Mouse (Mus musculus): Measurements from ENCODE around the gene Dscaml1. TPM values are rescaled to one million over a fixed set of nuclear protein-coding genes. Genes with fewer than 3 reads are reported as not detected.

Dscaml1 gene
- polyA plus RNA-seq, 1 experiment from 2014 or later = 22.3 TPM

GRCm38 (mm10) chr9:45432639-45433038, 6.2 kb downstream of the Dscaml1 start:
- 17% methylated on average over 12 of the region's 12 CpGs for WGBS
- Histone ChIP-seq H3K36me3 (no peaks in the 10 kb centered on the region), H3K9me3 (no peaks in the 10 kb centered on the region), H3K27me3 (0 out of 2 replicates have a peak, but pooled peaks cover 9% of the 10 kb centered on the region), H3K9ac (replicated peaks) (peak overlapping the region; percentile 83), H3K27ac (replicated peaks) (peak overlapping the region; percentile 92), H3K4me2 (replicated peaks) (peak overlapping the region; percentile 73), H3K4me1 (peaks cover 76% of the 10 kb centered on the region), H3K4me3 (peak overlapping the region; percentile 73)
- peak; percentile 56 for ATAC-seq (replicated peaks)

GRCm38 (mm10) chr9:45433119-45433518, 6.7 kb downstream of the Dscaml1 start:
- Histone ChIP-seq H3K27me3 (0 out of 2 replicates have a peak, but pooled peaks cover 9% of the 10 kb centered on the region), H3K4me3 (peak overlapping the region; percentile 73), H3K9ac (replicated peaks) (peak overlapping the region; percentile 83), H3K4me1 (peaks cover 78% of the 10 kb centered on the region), H3K27ac (replicated peaks) (peak overlapping the region; percentile 92), H3K9me3 (no peaks in the 10 kb centered on the region), H3K4me2 (replicated peaks) (peak overlapping the region; percentile 73), H3K36me3 (no peaks in the 10 kb centered on the region)
- WGBS = 9% methylated on average over 9 of the region's 9 CpGs
- no peak for ATAC-seq (replicated peaks)

- Histone ChIP-seq H3K4me3 (0 out of 2 replicates have a peak overlapping the region, but pooled peaks have one; percentile 73), H3K27ac (replicated peaks) (peak overlapping the region; percentile 92), H3K27me3 (0 out of 2 replicates have a peak, but pooled peaks cover 4% of the 10 kb centered on the region), H3K36me3 (no peaks in the 10 kb centered on the region), H3K4me1 (peaks cover 82% of the 10 kb centered on the region), H3K4me2 (replicated peaks) (peak overlapping the region; percentile 73), H3K9me3 (no peaks in the 10 kb centered on the region), H3K9ac (replicated peaks) (peak overlapping the region; percentile 83; the same call in 1 of the 2 replicates)
- no peak; the same call in 1 of the 2 replicates for ATAC-seq (replicated peaks)
- WGBS = 31% methylated on average over 2 of the region's 2 CpGs
These were observed 7.7 kb downstream of the Dscaml1 start for GRCm38 (mm10) chr9:45434171-45434570.

GRCm38 (mm10) chr9:45439025-45439424, 12.6 kb downstream of the Dscaml1 start:
- Histone ChIP-seq H3K27ac (replicated peaks) (no peak overlapping the region), H3K4me1 (peaks cover 62% of the 10 kb centered on the region), H3K27me3 (no peaks in the 10 kb centered on the region), H3K9ac (replicated peaks) (no peak overlapping the region), H3K4me2 (replicated peaks) (no peak overlapping the region), H3K9me3 (no peaks in the 10 kb centered on the region), H3K4me3 (no peak overlapping the region), H3K36me3 (no peaks in the 10 kb centered on the region)
- no peak for ATAC-seq (replicated peaks)
- WGBS = 78% methylated on average over 4 of the region's 4 CpGs

DNA sequence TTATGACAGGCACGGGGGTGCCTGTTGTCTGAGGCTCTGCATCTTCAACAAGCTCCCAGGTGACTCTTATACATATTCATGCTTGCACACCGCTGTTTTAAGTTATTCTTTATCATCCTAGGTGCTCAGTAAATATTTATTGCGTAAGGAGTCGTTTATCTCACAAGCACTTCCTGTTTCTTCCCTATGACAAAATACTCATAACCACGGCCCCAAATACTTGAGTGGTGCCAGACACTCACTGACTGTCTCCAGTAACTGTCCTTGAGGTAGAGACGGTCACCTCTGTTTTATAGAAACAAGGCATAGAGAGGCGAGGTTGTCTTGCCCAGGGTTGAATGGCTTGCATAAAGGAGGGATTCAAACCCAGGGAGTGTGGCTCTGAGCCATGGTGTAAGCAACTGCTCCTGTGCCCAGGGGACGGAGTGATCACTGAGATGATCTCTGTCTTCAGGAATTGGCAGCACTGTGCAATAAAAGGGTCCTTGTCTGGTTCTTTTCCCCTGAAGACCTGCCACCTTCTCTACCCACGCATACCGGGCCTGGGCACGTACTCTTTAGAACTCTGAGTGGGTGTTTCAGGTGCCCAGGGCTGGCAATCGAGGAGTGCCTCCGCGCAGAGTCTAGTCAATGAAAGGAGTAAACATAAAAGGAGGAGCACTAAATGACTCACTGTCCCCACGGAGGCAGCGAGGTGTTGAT, 13.8 kb downstream of the Dscaml1 start:
- Histone ChIP-seq H3K36me3 (no peaks in the 10 kb centered on the region), H3K4me3 (no peak overlapping the region), H3K9me3 (no peaks in the 10 kb centered on the region), H3K4me1 (peaks cover 50% of the 10 kb centered on the region), H3K4me2 (replicated peaks) (no peak overlapping the region), H3K27me3 (no peaks in the 10 kb centered on the region), H3K9ac (replicated peaks) (no peak overlapping the region), H3K27ac (replicated peaks) (no peak overlapping the region)
- no peak for ATAC-seq (replicated peaks)
- 76% methylated on average over 16 of the region's 16 CpGs for WGBS

- Histone ChIP-seq H3K4me2 (replicated peaks) (no peak overlapping the region), H3K9me3 (no peaks in the 10 kb centered on the region), H3K4me3 (no peak overlapping the region), H3K27me3 (no peaks in the 10 kb centered on the region), H3K4me1 (peaks cover 26% of the 10 kb centered on the region), H3K9ac (replicated peaks) (no peak overlapping the region), H3K36me3 (peaks cover 17% of the 10 kb centered on the region), H3K27ac (replicated peaks) (no peak overlapping the region)
- WGBS = 87% methylated on average over 5 of the region's 5 CpGs
- ATAC-seq (replicated peaks) = no peak
These were observed 17.9 kb downstream of the Dscaml1 start for GRCm38 (mm10) chr9:45444251-45444798.

DNA sequence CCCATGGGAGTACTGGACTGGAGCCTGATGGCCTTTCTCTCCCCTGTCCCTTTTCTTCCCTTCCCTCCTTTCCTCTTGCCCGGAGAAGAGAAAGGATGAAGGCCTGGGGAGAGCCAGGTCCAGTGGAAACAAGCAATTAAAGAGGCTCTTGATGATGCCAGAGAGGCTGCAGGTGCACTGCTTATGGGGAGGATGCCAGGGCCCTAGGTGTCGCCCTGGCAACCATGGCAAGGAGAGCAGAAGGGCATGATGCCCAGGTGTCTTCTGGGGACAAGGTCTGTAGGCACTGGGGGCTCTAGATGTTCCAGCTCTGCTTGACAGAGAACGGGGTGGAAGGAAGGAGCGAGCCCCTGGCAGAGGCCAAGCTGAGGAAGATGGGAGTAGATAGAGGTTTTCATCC, 23.2 kb downstream of the Dscaml1 start:
- H3K27me3 ChIP-seq = no peaks in the 10 kb centered on the region
- H3K27ac ChIP-seq (replicated peaks) = no peak overlapping the region
- H3K4me1 ChIP-seq = peaks cover 20% of the 10 kb centered on the region
- H3K9me3 ChIP-seq = no peaks in the 10 kb centered on the region
- ATAC-seq (replicated peaks) = no peak
- WGBS = 78% methylated on average over 4 of the region's 4 CpGs
- H3K4me2 ChIP-seq (replicated peaks) = no peak overlapping the region
- peaks cover 37% of the 10 kb centered on the region for H3K36me3 ChIP-seq
- no peak overlapping the region for H3K9ac ChIP-seq (replicated peaks)
- H3K4me3 ChIP-seq = no peak overlapping the region

- H3K9ac ChIP-seq (replicated peaks) = no peak overlapping the region
- H3K27ac ChIP-seq (replicated peaks) = no peak overlapping the region
- H3K27me3 ChIP-seq = no peaks in the 10 kb centered on the region
- H3K36me3 ChIP-seq = peaks cover 37% of the 10 kb centered on the region
- H3K4me1 ChIP-seq = peaks cover 27% of the 10 kb centered on the region
- 94% methylated on average over 4 of the region's 4 CpGs for WGBS
- ATAC-seq (replicated peaks) = no peak
- H3K4me2 ChIP-seq (replicated peaks) = no peak overlapping the region
- H3K4me3 ChIP-seq = no peak overlapping the region
- H3K9me3 ChIP-seq = no peaks in the 10 kb centered on the region
These were observed 24.9 kb downstream of the Dscaml1 start for GRCm38 (mm10) chr9:45451346-45451745.

DNA sequence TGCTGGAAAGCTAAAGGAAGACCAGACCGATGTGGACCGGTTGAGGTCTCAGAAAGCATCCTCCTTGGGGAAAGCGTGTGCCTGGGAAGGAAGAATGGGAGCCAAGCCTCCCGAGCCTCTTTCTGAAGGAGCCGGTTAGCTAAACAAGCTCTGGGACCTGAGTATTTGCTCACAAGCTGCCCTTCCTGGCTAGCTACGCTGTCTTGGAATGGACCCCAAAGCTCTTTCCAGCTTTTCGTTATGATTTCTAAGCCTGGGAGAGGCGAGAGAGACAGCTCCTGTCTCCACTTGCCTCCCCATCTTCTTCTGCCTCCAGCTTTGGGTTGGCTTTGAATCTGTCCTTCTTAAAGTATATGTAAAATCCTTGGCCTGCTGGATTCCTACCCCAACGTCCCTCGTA, 27.6 kb downstream of the Dscaml1 start:
- peaks cover 34% of the 10 kb centered on the region for H3K4me1 ChIP-seq
- peaks cover 23% of the 10 kb centered on the region for H3K36me3 ChIP-seq
- no peak overlapping the region for H3K4me2 ChIP-seq (replicated peaks)
- peak overlapping the region; percentile 49 for H3K27ac ChIP-seq (replicated peaks)
- no peak for ATAC-seq (replicated peaks)
- no peak overlapping the region for H3K9ac ChIP-seq (replicated peaks)
- H3K27me3 ChIP-seq = no peaks in the 10 kb centered on the region
- no peak overlapping the region for H3K4me3 ChIP-seq
- WGBS = 70% methylated on average over 10 of the region's 10 CpGs
- H3K9me3 ChIP-seq = no peaks in the 10 kb centered on the region

- peaks cover 18% of the 10 kb centered on the region for H3K36me3 ChIP-seq
These were observed 28.6 kb downstream of the Dscaml1 start for GRCm38 (mm10) chr9:45454889-45455610.

DNA sequence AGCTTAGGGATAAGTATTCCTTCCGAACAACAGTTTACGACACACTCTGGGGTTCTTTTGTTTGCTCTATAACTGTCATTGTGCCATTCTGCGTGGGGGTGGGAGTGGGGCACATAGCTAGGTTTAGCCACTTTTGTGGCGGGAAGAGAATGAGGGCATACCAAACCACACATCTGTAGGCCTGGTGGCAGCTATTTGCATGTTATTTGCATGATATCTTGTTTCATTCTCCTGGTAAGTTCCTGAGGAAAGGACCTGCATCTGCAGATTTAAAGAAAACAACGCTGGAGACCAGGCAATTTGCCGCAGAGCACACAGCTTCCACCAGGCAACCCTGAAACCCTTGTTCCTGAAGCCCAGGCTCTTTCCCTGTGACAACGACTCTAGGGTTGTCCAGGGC, 30.8 kb downstream of the Dscaml1 start:
- no peaks in the 10 kb centered on the region for H3K9me3 ChIP-seq
- no peaks in the 10 kb centered on the region for H3K27me3 ChIP-seq
- H3K4me1 ChIP-seq = peaks cover 36% of the 10 kb centered on the region
- WGBS = 39% methylated on average over 7 of the region's 7 CpGs
- no peak overlapping the region for H3K27ac ChIP-seq (replicated peaks)
- H3K4me2 ChIP-seq (replicated peaks) = no peak overlapping the region
- peaks cover 5% of the 10 kb centered on the region; the same call in 1 of the 2 replicates for H3K36me3 ChIP-seq
- no peak overlapping the region for H3K4me3 ChIP-seq
- H3K9ac ChIP-seq (replicated peaks) = no peak overlapping the region
- ATAC-seq (replicated peaks) = no peak

More at GRCm38 (mm10) chr9:45454889-45455610, 28.6 kb downstream of the Dscaml1 start:
- no peak for ATAC-seq (replicated peaks)
- H3K9me3 ChIP-seq = no peaks in the 10 kb centered on the region
- no peak overlapping the region for H3K9ac ChIP-seq (replicated peaks)
- peaks cover 36% of the 10 kb centered on the region for H3K4me1 ChIP-seq
- H3K4me3 ChIP-seq = no peak overlapping the region
- H3K27ac ChIP-seq (replicated peaks) = peak overlapping the region; percentile 49
- 40% methylated on average over 8 of the region's 8 CpGs for WGBS
- no peaks in the 10 kb centered on the region for H3K27me3 ChIP-seq
- no peak overlapping the region for H3K4me2 ChIP-seq (replicated peaks)

- Histone ChIP-seq H3K9me3 (no peaks in the 10 kb centered on the region), H3K27me3 (no peaks in the 10 kb centered on the region), H3K4me3 (no peak overlapping the region), H3K4me1 (peaks cover 36% of the 10 kb centered on the region), H3K36me3 (peaks cover 13% of the 10 kb centered on the region; the same call in 1 of the 2 replicates), H3K4me2 (replicated peaks) (no peak overlapping the region), H3K27ac (replicated peaks) (peak overlapping the region; percentile 39), H3K9ac (replicated peaks) (no peak overlapping the region)
- 59% methylated on average over 14 of the region's 14 CpGs for WGBS
- no peak for ATAC-seq (replicated peaks)
These were observed 31.9 kb downstream of the Dscaml1 start for GRCm38 (mm10) chr9:45458363-45458762.
